Mouse (Mus musculus): ENCODE results near the gene Dgkk.

- TF ChIP-seq GATA1 (IDR thresholded peaks at IDR 0.05; ENCODE audit: borderline replicate concordance, low read length) = no peak
- no peak for TF ChIP-seq FLI1 (IDR thresholded peaks at IDR 0.05; ENCODE audit: low read length)
Observed at GRCm38 (mm10) chrX:6971956-6972355, 192.8 kb downstream of the Dgkk start.

Measured in megakaryocyte, embryonic 14.5 days (primary cell).